Mouse (Mus musculus) brain, adult 2 months (tissue): ENCODE measurements around the gene Tex2.
"Not testable (repeated sequence)": the region's sequence is repeated elsewhere in the genome, so short reads cannot be mapped to it uniquely, and the experiment has no call there.

Experiments used
- DNase-seq: peaks from one replicate; pipeline ENCODE4 v3.0.0; 2011; ENCODE audit warnings: low read depth, low spot score

Tex2 gene

DNA sequence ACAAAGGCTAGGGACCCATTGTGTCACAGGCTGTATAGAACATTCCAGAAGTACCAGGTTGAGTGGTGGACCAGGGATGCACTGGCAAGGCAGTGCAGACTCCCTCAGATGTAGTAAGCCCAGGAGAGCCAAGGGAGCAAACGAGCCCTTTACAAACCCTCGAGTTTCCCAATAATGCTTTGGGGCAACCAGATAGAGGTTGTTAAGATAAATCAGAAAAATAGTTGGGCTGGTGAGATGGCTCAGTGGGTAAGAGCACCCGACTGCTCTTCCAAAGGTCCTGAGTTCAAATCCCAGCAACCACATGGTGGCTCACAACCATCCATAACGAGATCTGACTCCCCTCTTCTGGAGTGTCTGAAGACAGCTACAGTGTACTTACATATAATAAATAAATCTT is 5.5 kb upstream of the Tex2 start:
- not testable (repeated sequence) for DNase-seq

DNA sequence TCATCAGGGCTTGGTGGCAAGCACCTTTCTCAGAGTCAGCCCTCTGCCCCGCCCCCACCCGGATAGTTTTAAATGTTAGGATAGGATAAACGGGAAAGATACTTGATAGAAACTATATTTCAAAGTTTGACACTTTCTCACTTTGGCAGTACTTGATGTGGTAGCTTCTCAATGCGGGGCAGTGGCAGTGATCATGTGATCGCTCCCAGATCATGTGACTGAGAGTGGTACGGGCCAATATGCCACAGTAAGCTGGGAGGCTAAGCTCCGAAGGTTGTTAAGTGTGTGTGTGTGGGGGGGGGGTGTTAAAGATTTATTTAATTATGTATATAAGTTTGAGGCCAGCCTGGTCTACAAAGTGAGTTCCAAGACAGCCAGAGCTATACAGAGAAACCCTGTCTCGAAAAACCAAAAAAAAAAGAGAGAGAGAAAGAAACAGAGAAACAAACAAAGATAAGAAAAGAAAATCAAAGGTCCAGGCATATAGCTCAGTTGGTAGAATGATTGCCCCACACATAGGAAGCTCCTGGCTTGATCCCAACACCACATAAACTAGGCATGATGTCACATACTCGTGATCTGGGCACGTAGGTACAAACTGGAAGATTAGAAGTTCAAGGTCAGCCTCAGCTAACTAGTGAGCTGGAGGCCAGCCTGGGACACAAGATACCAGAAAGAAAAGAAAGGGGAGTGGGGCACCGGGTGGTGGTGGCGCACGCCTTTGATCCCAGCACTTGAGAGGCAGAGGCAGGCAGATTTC is 4.8 kb upstream of the Tex2 start:
- DNase-seq, result no peak

DNA sequence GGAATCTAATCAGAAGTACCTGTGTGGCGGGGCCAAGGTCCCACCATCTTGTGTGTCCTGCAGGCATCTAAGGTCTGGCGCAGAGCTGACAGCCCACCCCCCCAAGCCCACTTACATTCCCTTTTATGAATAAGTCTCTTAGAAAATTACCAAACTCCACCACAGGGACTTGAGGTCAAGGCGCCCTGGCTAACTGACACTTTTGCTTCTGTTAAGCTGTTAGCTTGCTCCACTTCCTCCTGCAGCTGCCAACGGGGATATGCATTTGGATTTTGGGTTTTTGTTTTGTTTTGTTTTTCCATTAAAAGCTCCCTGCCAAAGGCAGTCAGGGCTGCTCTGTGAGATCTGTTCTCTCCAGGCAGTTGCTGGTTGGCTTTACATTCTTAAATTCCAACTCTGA is 2.3 kb upstream of the Tex2 start:
- DNase-seq, result no peak

DNA sequence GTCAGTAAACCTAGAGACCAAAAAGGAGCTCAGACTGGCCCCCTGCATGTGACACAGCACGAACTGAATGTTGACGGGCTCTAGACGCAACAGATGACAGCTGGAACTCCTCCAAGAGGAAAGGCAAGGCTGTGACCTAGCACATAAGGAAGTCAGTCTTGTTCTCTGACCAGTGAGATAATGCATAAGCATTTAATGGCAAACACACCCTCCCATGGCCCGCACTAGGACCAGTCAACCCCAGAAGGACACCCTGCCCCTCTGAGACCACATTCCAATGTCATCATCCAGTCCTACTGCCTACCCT is 1.1 kb upstream of the Tex2 start:
- no peak for DNase-seq

DNA sequence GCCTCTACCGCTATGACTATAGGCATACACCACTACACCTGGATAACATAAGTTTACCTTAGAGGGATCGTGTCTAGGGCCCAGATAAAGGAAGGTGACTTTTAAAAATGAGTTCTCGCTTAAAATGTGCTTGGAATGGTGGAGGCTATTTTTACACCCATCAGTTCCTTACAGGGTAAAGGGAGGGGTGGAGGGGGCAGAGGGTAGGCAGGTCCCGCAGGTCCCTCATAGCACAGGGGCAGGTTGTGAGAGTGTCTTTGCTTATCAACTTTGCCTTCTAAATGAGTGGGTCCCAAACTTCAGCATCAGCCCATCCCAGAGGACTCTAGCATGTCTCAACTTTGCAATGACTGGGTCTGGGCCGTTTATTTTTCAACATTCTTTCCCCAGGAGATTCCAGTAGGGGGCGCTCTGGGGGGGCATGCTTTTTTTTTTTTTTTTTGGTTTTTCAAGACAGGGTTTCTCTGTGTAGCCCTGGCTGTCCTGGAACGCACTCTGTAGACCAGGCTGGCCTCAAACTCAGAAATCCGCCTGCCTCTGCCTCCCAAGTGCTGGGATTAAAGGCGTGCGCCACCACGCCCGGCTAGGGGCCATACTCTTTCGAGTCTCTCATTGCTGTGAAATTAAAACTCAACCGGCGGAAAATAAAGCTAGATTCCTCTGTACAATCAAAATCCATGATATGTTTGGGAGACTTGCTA is 565 bp upstream of the Tex2 start:
- no peak for DNase-seq

DNA sequence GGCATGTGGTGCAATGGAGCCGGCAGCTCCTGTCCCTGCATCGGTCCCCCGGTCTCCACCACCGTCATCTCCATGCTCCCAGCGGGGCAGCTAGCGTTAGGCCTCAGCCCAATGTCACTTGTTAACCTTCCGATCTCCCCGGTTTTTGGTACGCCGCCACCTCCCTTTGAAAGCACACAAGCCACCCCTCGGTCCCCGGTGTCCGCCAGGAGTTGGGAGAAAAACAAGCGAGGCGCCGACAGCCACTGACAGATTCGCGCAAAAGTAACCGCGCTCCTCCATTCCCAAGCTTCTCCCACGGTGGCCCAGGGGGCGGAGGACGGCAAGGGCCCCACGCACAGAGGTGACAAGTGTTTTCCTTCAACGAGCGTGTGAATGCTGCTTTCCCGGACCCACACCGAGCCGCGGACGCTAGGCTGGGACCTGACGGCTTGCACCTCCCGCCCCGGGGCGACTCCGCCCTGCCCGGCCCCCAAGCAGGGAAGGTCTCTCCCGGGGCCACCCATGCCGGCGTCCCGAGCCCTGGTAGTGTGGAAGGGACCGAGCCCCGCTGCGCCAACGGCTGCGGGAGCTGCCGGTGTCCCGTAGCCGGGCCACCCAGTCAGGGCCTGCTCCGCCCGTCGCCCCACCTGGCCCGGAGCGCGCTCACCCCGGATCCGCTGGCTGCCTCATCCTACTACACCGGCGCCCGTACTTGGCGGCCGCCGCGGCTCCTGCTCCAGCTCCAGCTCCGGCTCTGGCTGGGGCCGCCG is 838 bp downstream of the Tex2 start:
- DNase-seq, result peak; percentile 57

DNA sequence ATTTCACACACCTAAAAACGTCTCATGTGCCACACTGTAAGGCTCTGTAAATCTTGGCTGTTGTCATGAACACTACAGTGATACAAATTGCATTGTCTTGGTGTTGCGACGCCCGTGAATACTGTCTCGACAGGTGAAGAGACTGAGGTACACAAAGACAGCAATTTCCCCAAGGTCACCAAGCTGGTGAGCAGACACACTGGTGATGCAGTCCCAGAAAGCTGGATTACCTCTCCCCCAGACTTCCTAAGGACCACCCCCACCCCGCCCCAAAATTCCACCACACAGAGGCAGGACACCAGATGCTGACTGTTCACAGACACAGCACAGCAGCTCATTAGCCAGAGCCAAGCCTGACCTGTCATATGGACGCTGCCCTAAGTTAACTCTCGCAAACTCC is 3.5 kb downstream of the Tex2 start:
- DNase-seq, result no peak

DNA sequence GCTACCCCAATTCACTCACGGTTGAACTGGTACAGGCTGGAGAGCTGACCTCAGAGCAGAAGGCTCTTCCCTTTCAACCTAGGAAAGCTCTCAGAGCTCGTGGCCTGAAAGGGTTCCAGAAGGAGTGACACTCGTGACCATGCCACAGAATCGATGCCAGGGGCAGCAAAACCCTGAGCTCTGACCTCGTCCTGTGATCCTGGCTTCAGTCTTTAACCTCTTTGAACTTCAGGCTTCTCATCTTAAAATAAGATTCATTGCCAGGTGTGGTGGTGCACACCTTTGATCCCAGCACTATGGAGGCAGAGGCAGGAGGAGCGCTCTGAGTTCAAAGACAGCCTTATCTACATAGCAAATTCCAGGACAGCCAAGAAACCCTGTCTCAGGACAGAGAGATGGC is 5.9 kb downstream of the Tex2 start:
- no peak for DNase-seq

DNA sequence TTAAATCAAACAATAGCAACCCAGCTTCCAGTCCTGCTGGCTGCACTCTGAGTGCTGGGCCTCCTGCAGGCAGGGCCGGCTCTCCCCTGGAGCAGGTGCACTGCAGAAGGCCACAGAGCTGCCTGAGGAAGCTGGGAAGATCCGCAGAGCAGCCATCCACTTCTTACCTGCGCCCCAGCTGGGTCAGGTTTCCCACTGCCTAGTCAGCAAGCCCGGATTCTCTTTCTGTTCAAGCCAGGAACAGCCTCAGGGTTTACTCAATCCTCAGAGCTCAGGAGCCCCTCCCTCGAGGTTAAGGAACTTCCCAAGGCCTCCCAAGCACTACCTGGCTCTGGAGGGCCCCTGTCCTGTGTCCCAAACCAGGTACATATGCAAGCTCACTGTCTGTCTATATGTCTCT is 7.2 kb downstream of the Tex2 start:
- DNase-seq, result no peak

DNA sequence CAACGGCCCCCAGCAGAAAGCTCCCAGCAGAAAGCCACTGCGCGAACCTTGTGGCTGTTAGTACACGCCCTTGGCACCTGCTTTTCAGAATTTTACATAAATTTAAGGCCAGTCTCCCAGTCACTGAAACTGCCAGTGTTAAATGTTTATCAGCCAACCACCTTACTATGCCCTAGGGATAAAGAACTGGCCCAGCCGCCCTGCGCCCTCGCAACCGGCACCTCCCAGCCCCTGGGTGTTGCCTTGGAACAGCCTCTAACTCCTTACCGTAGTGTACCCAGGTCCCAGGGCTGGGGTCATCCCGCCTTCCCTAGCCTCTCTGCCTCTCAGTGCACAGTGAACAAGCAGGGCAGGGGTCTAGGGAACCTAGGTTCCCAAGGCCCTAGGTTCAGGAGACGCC is 10.0 kb downstream of the Tex2 start:
- no peak for DNase-seq

DNA sequence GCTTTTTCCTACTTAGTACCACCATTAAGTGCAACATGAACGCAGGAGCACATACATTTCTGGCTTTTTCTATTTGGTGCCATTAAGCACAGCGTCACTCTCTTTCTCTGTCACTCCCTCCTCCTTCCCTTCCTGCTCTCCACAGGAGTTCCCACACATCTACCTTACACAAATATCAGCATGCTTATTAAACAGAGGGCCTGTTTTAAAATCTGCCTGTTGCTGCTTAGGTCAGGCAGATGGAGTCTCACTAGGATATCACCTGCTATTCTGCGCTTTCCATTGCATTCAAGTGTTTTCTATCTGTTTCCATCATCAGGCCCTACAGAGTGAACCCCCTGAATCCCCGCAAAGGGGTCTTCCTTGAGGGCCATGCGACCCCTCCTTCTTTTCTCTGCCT is 13.1 kb downstream of the Tex2 start:
- peak; percentile 63 for DNase-seq

DNA sequence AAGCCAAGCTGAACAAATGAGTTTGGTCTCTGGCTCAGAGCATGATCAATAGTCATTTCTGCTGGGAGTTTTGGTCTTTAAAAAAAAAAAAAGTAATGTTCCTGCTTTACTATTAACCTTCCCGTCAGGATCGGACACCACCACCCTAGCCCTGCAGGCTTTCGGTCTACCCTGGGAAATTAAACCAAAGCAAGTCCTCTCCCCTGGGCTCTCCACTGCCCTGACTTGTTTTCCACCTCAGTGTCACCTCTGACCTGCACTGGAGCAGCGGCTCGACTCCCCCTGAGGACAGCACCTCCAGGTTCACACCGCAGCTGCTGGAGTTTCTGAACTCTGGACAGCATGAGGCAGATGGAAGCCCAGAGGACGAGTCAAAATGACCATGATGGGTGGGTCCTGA is 13.9 kb downstream of the Tex2 start:
- DNase-seq, result no peak

DNA sequence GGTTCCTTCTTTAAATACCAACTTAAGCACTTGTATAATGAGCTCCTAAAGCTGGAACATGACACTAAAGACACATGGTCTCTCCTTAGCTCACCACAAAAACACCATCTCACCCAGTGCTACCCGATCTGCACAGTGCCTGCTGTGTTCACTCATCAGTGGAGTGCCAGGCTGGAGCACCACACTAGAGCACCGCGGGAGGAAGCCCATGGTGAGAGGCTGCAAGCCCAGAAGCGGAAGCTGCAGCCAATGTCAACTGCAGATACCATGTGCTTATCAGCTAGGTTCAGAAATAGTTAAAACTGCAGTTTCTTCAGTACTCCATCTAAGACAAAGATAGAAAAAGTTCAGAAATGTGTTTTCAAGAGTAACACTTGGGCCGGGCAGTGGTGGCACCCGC is 14.9 kb downstream of the Tex2 start:
- DNase-seq, result peak; percentile 46

DNA sequence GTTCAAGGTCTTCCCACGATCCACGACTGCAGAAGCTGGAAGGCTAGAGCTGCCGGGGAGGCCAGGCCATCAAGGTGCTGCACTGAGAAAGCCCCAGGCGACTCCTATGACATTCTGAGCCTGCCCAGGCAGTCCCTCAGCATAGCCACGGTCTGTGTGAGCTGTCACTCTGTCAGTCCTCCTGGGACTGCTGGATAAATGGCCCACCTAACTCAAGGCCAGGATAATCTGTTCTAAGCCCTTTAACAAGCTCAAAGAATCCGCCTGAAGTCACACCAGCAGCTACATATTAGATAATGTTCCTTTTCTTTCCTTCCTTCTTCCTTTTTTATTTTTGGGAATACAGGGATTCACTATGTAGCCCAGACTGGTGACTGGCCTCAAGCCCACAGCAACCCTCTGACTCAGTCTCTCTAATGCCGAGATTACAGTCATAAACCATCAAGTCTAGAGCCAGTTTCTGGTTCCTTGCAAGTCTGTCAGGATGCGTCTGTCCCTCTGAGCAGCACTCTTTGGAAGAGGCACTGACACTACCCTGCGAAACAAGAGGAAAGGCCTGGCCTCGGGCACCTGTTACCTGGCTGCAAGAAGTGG is 15.4 kb downstream of the Tex2 start:
- DNase-seq, result peak; percentile 39

DNA sequence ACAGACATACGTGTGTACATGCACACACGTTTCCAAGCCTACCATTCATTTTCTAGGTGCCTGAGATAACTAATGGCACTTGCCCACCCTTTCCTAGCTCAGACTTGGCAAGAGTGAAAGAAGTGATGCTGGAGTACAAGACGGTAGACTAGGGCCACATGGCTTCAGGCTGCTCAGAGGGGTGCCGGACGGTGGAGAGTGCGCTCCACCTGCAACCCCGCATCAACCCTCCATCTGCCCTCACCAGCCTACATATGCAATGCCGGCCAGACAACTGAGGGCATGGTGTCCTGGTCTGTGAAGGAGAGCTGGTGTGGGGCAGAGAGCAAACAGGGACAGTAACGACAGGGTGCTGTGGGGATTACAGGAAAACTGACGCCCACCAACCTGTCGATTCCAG is 22.0 kb downstream of the Tex2 start:
- peak; percentile 35 for DNase-seq

DNA sequence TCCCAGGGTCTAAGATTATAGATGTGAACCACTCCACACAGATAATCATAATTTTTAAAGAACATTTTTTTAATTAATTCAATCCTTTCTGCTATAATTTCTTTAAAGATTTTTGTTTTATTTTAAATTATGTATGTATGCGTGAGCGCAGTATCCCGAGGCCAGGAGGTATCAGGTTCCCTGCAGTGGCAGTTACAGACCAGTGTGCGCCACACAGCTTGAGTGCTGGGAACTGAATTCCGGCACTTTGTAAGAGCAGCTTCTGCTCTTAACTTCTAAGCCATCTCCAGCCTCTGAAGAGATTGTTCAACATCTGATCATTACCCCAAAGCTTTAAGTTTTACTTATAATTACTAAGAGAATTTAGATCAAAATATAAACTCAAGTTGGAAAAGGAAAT is 23.1 kb downstream of the Tex2 start:
- no peak for DNase-seq

DNA sequence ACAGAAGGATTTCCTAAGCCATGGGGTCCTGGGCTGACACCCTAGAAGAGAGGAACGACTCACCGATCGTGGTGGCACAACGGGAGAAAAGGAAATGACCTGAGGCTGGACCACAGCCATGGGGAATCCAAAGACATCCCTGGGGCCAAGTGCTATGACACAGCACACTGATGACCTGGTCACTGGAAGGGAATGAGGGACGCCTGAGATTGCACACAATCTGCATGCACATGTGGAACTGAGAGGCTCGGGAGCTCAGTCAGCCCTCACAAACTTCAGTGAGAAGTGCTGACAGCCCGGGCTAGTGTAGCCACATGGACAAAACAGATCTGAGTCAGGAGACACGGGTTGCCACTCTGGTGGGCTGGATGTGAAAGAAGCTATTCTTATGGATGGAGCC is 24.4 kb downstream of the Tex2 start:
- DNase-seq, result no peak

DNA sequence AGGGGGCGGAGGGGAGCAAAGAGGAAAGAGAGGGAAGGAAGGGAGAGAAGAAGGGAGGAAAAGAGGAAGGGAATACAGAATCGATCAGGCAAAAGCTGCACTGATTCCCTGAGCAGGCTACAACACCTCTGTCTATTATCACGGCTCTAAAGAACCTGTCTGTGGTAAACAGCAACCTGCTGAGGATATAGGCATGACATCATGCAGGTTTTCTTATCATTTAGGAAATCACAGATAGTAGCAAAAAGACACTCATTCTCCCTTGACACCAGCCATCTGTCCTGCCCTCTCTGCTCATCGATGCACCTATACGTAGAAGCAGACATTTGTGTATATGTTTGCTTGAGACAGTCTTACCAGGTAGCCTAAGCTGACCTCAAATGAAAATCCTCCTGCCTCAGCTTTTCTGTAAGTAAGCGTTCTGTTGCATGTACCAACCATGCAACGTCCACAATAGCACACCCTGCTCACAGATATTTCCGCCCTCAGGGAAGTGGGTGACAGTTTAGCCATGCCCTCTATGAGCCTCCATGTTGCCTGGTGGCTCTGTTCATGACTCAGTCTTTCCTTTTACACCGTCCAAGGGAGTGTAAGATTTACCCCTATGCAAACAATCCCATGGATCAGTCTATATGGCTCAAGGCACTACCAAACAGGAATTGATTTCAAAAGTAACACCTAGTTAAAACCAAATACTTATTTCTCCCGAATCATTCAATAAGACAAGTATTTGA is 25.3 kb downstream of the Tex2 start:
- no peak for DNase-seq

DNA sequence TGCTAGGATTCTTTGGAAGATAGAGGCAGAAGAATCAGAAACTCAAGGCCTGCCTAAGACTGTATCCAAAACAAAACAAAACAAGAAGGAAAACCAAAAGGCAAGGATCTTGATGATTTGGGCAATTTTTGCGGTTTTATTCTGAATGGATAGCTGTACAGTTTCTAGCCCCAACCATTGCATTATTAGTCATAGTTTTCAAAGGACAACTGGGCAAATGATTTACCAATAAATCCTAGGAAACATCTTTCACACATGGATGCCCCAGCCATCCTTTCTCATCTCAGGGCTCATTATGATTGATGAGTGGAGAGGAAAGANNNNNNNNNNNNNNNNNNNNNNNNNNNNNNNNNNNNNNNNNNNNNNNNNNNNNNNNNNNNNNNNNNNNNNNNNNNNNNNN is 29.4 kb downstream of the Tex2 start:
- DNase-seq, result no peak

DNA sequence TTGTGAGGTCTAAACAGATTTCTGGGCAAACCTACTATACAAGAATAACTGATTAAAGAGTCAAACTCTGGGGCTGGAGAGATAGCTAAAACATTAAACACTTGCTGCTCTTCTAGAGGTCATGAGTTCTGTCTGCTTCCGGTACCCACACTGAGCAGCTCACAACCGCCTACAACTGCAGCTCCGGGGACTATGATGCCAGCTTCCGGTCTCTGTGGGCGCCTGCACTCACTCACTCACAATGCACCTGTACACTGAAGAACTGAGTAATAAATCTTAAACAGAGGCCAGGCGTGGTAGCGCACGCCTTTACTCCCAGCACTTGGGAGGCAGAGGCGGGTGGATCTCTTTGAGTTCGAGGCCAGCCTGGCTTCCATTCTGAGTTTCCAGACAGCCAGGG is 31.9 kb downstream of the Tex2 start:
- DNase-seq, result no peak

DNA sequence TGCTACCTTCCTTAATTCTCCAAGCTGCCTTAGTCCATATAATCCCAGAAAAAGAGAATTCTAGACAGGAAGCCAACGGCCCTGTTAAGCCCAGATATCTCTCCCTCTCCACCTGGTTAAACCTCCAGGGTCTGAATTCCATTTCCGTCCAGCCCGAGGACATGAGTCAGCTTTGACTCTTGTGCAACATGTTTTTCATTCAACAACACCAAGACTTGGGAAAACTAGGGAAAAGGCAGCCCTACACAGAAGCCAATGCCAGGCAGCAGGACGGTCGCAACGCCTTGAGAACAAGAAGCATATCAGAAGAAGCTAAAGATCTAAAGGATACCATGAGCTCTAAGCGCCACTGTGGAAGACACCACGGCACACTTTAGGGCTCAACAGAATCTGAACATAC is 32.8 kb downstream of the Tex2 start:
- DNase-seq, result no peak

DNA sequence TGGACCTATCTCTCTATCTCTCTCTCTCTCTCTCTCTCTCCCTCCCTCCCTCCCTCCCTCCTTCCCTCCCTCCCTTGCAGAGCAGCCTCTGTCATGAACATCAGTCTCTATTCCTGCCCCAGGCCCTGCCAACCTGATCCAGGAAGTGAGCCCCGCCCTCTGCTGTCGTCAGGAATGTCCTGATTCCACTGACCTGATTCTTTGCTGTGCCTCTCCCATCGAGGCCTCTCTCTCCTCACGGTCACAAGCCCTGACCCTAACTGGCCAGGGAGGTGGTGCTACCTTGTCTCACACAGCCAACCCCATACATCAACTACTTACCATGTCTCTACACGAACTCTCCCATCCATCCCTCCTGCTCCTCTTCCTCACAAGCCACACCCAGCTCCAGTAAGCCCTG is 33.3 kb downstream of the Tex2 start:
- DNase-seq, result no peak
